Mouse (Mus musculus): Measurements from ENCODE around the gene Atp6v0b.

Atp6v0b gene

GRCm38 (mm10) chr4:117908834-117909453, 21.8 kb upstream of the Atp6v0b start:
- DNase-seq (ENCODE audit: low spot score in 2 of 2), result peak in 1 of 2 experiments; percentile 52

GRCm38 (mm10) chr4:117906196-117906595, 19.1 kb upstream of the Atp6v0b start:
- DNase-seq (ENCODE audit: low spot score in 2 of 2), result no peak

- no peak for DNase-seq (ENCODE audit: low spot score in 2 of 2)
Observed at GRCm38 (mm10) chr4:117904761-117905160, 17.6 kb upstream of the Atp6v0b start.

- DNase-seq (ENCODE audit: low spot score in 2 of 2), result peak in 1 of 2 experiments; percentile 68
Observed at GRCm38 (mm10) chr4:117904094-117904493, 17.0 kb upstream of the Atp6v0b start.

GRCm38 (mm10) chr4:117898111-117898510, 11.0 kb upstream of the Atp6v0b start:
- DNase-seq (ENCODE audit: low spot score in 2 of 2), result no peak

GRCm38 (mm10) chr4:117896031-117896430, 8.9 kb upstream of the Atp6v0b start:
- no peak for DNase-seq (ENCODE audit: low spot score in 2 of 2)

GRCm38 (mm10) chr4:117895339-117895738, 8.2 kb upstream of the Atp6v0b start:
- DNase-seq (ENCODE audit: low spot score in 2 of 2), result no peak

- no peak for DNase-seq (ENCODE audit: low spot score in 2 of 2)
Observed at GRCm38 (mm10) chr4:117894601-117895000, 7.5 kb upstream of the Atp6v0b start.

GRCm38 (mm10) chr4:117893376-117893775, 6.2 kb upstream of the Atp6v0b start:
- no peak for DNase-seq (ENCODE audit: low spot score in 2 of 2)

- DNase-seq (ENCODE audit: low spot score in 2 of 2), result peak; percentile 80 to 85
Observed at GRCm38 (mm10) chr4:117891738-117892161, 4.6 kb upstream of the Atp6v0b start, which contains the start of gene Dph2. TSS of gene Dph2 (minus strand) at chr4:117892032.

- DNase-seq (ENCODE audit: low spot score in 2 of 2), result no peak
Observed at GRCm38 (mm10) chr4:117890750-117891149, 3.6 kb upstream of the Atp6v0b start.

- no peak for DNase-seq (ENCODE audit: low spot score in 2 of 2)
Observed at GRCm38 (mm10) chr4:117890031-117890430, 2.9 kb upstream of the Atp6v0b start.

GRCm38 (mm10) chr4:117889471-117889870, 2.3 kb upstream of the Atp6v0b start:
- no peak for DNase-seq (ENCODE audit: low spot score in 2 of 2)

- no peak for DNase-seq (ENCODE audit: low spot score in 2 of 2)
Observed at GRCm38 (mm10) chr4:117887920-117888319, 787 bp upstream of the Atp6v0b start.

- DNase-seq (ENCODE audit: low spot score in 2 of 2), result no peak
Observed at GRCm38 (mm10) chr4:117886644-117887043, 489 bp downstream of the Atp6v0b start.

GRCm38 (mm10) chr4:117885994-117886393, 1.1 kb downstream of the Atp6v0b start:
- no peak for DNase-seq (ENCODE audit: low spot score in 2 of 2)

- no peak for DNase-seq (ENCODE audit: low spot score in 2 of 2)
Observed at GRCm38 (mm10) chr4:117885093-117885492, 2.0 kb downstream of the Atp6v0b start.

GRCm38 (mm10) chr4:117884146-117884545, 3.0 kb downstream of the Atp6v0b start:
- no peak for DNase-seq (ENCODE audit: low spot score in 2 of 2)

- peak; percentile 66 to 71 for DNase-seq (ENCODE audit: low spot score in 2 of 2)
Observed at GRCm38 (mm10) chr4:117882701-117883691, 4.1 kb downstream of the Atp6v0b start, which contains the start of gene B4galt2. TSS of gene B4galt2 (minus strand) at chr4:117883487.

GRCm38 (mm10) chr4:117878703-117879102, 8.4 kb downstream of the Atp6v0b start:
- no peak for DNase-seq (ENCODE audit: low spot score in 2 of 2)

- DNase-seq (ENCODE audit: low spot score in 2 of 2), result no peak
Observed at GRCm38 (mm10) chr4:117878301-117878700, 8.8 kb downstream of the Atp6v0b start.

- no peak for DNase-seq (ENCODE audit: low spot score in 2 of 2)
Observed at GRCm38 (mm10) chr4:117873615-117874014, 13.5 kb downstream of the Atp6v0b start.

- no peak for DNase-seq (ENCODE audit: low spot score in 2 of 2)
Observed at GRCm38 (mm10) chr4:117872471-117872886, 14.7 kb downstream of the Atp6v0b start, which contains the start of gene Ccdc24. TSS of gene Ccdc24 (minus strand) at chr4:117872557.

Data from frontal cortex, postnatal 36 days (tissue).